Mouse (Mus musculus): ENCODE measurements around the gene Klhdc7b.
"Not testable (repeated sequence)": the region's sequence is repeated elsewhere in the genome, so short reads cannot be mapped to it uniquely, and the experiment has no call there.

Klhdc7b gene

GRCm38 (mm10) chr15:89428136-89428790 is 43.5 kb downstream of the Klhdc7b start:
- DNase-seq (ENCODE audit: low spot score in 2 of 2): no peak

GRCm38 (mm10) chr15:89428821-89429351 is 44.2 kb downstream of the Klhdc7b start:
- DNase-seq (ENCODE audit: low spot score in 2 of 2): no peak

GRCm38 (mm10) chr15:89429352-89430221 is 44.9 kb downstream of the Klhdc7b start, which contains the start of the genes C730034F03Rik, Gm44502 and Chkb:
C730034F03Rik (plus strand) TSS chr15:89429589.
Gm44502 (minus strand) TSS chr15:89429696.
Chkb (minus strand) TSS chr15:89429908.
- peak; percentile 88 to 97 for DNase-seq (ENCODE audit: low spot score in 2 of 2)

- no peak for DNase-seq (ENCODE audit: low spot score in 2 of 2)
Measured at GRCm38 (mm10) chr15:89430341-89430740, 45.6 kb downstream of the Klhdc7b start.

- not testable (repeated sequence) for DNase-seq (ENCODE audit: low spot score in 2 of 2)
Measured at GRCm38 (mm10) chr15:89430771-89431170, 46.1 kb downstream of the Klhdc7b start.

- DNase-seq (ENCODE audit: low spot score in 2 of 2): no peak
Measured at GRCm38 (mm10) chr15:89431271-89431670, 46.6 kb downstream of the Klhdc7b start.

GRCm38 (mm10) chr15:89431806-89432205 is 47.1 kb downstream of the Klhdc7b start:
- no peak for DNase-seq (ENCODE audit: low spot score in 2 of 2)

GRCm38 (mm10) chr15:89432946-89433345 is 48.2 kb downstream of the Klhdc7b start:
- DNase-seq (ENCODE audit: low spot score in 2 of 2): no peak

GRCm38 (mm10) chr15:89434136-89434535 is 49.4 kb downstream of the Klhdc7b start:
- no peak for DNase-seq (ENCODE audit: low spot score in 2 of 2)

GRCm38 (mm10) chr15:89435878-89436277 is 51.2 kb downstream of the Klhdc7b start:
- DNase-seq (ENCODE audit: low spot score in 2 of 2): no peak
